Mouse (Mus musculus) intestine, embryonic 14.5 days (tissue): Measurements from ENCODE around the gene Unc5a. TPM values are rescaled to one million over a fixed set of nuclear protein-coding genes. Genes with fewer than 3 reads are reported as not detected.

Source experiments
- ATAC-seq: fragments of 200-750 bp; cut with Nextera tagmentation; replicated peaks from 2 replicates; pipeline ENCODE4 v1.8.0; 2017; ENCODE audit warnings: low read depth, moderate number of reproducible peaks, moderate TSS enrichment, moderate library complexity; ENCODE audit not compliant: low FRiP score, low TSS enrichment
- DNase-seq: peaks from one replicate; pipeline ENCODE4 v3.0.0-alpha.2; 2018; ENCODE audit warnings: low spot score
- H3K27ac ChIP-seq: fragments of 300-500 bp; sonication (generic); 2 replicates; pipeline ENCODE4 v1.5.1; 2014; ENCODE audit warnings: low read depth, mild to moderate bottlenecking, control low read depth
- H3K27me3 ChIP-seq: fragments of 300-500 bp; sonication (generic); replicated peaks from 2 replicates; pipeline ENCODE4 v1.6.1; 2014; ENCODE audit warnings: low read length, control low read depth; ENCODE audit not compliant: control insufficient read depth, insufficient read depth
- H3K36me3 ChIP-seq: fragments of 300-500 bp; sonication (generic); 2 replicates; pipeline ENCODE4 v1.6.1; 2014; ENCODE audit warnings: low read length, control low read depth; ENCODE audit not compliant: control insufficient read depth, insufficient read depth
- H3K4me1 ChIP-seq: fragments of 300-500 bp; sonication (generic); replicated peaks from 2 replicates; pipeline ENCODE4 v1.6.1; 2014; ENCODE audit warnings: low read length, control low read depth, mixed read lengths; ENCODE audit not compliant: control insufficient read depth, insufficient read depth
- H3K4me2 ChIP-seq: fragments of 300-500 bp; sonication (generic); 2 replicates; pipeline ENCODE4 v1.6.1; 2014; ENCODE audit warnings: low read length
- H3K4me3 ChIP-seq: fragments of 300-500 bp; sonication (generic); 2 replicates; pipeline ENCODE4 v1.5.1; 2014; ENCODE audit warnings: low read depth, low read length, control low read depth, mixed read lengths
- H3K9ac ChIP-seq: fragments of 300-500 bp; sonication (generic); 2 replicates; pipeline ENCODE4 v1.6.1; 2014; ENCODE audit warnings: mild to moderate bottlenecking, low read length
- H3K9me3 ChIP-seq: fragments of 300-500 bp; sonication (generic); 2 replicates; pipeline ENCODE4 v1.6.1; 2016; ENCODE audit warnings: low read length, control low read depth; ENCODE audit not compliant: control insufficient read depth
- WGBS: fragments of 180-500 bp; shearing (Covaris S2); extraction: QIAGEN DNeasy Blood & Tissue Kit; methylation state at CpG from one replicate; pipeline ENCODE4 v1.1.7; 2014; 5-methylcytosine and 5-hydroxymethylcytosine counted together
- polyA plus RNA-seq: library from polyadenylated mRNA; unstranded; fragments of >200 nt; fragmentation: Nextera tagmentation; extraction: Ambion mirVana; gene quantifications from 2 replicates; pipeline ENCODE4 v1.2.1, GENCODE M21; 2014

The Unc5a gene
- polyA plus RNA-seq, 1 experiment from 2014 or later: 3.6 TPM

- Histone ChIP-seq H3K27me3 (no peaks in the 10 kb centered on the region), H3K9me3 (no peaks in the 10 kb centered on the region), H3K4me2 (no peak overlapping the region), H3K36me3 (no peaks in the 10 kb centered on the region), H3K4me1 (no peaks in the 10 kb centered on the region), H3K4me3 (no peak overlapping the region), H3K27ac (no peak overlapping the region), H3K9ac (no peak overlapping the region)
- DNase-seq (no peak), ATAC-seq (no peak)
- WGBS: 74% methylated on average over 12 of the region's 12 CpGs
These were observed 31.7 kb downstream of the Unc5a start for GRCm38 (mm10) chr13:54980957-54981356.

- no peak overlapping the region for H3K4me3 ChIP-seq
- WGBS: 73% methylated on average over 8 of the region's 8 CpGs
- no peaks in the 10 kb centered on the region for H3K9me3 ChIP-seq
- no peaks in the 10 kb centered on the region for H3K36me3 ChIP-seq
- H3K27me3 ChIP-seq: no peaks in the 10 kb centered on the region
- no peaks in the 10 kb centered on the region for H3K4me1 ChIP-seq
- no peak for ATAC-seq
- no peak overlapping the region for H3K9ac ChIP-seq
- H3K27ac ChIP-seq: no peak overlapping the region
- H3K4me2 ChIP-seq: no peak overlapping the region
- DNase-seq: no peak
These were observed 33.8 kb downstream of the Unc5a start for GRCm38 (mm10) chr13:54983001-54983400.

- no peak for DNase-seq
- 70% methylated on average over 2 of the region's 2 CpGs for WGBS
- ATAC-seq: no peak
- Histone ChIP-seq H3K9ac (no peak overlapping the region), H3K4me3 (no peak overlapping the region), H3K4me2 (no peak overlapping the region), H3K27me3 (no peaks in the 10 kb centered on the region), H3K4me1 (no peaks in the 10 kb centered on the region), H3K36me3 (no peaks in the 10 kb centered on the region), H3K27ac (no peak overlapping the region), H3K9me3 (no peaks in the 10 kb centered on the region)
These were observed 34.4 kb downstream of the Unc5a start for GRCm38 (mm10) chr13:54983614-54984013.

GRCm38 (mm10) chr13:54987405-54987804, 38.2 kb downstream of the Unc5a start:
- Histone ChIP-seq H3K4me2 (no peak overlapping the region), H3K4me1 (no peaks in the 10 kb centered on the region), H3K9me3 (no peaks in the 10 kb centered on the region), H3K27ac (no peak overlapping the region), H3K36me3 (no peaks in the 10 kb centered on the region), H3K27me3 (no peaks in the 10 kb centered on the region), H3K4me3 (no peak overlapping the region), H3K9ac (no peak overlapping the region)
- DNase-seq: no peak
- WGBS: 79% methylated on average over 9 of the region's 9 CpGs
- no peak for ATAC-seq

GRCm38 (mm10) chr13:54988181-54988760, 39.1 kb downstream of the Unc5a start:
- H3K4me2 ChIP-seq: no peak overlapping the region
- no peaks in the 10 kb centered on the region for H3K4me1 ChIP-seq
- H3K9ac ChIP-seq: no peak overlapping the region
- no peak for DNase-seq
- 48% methylated on average over 7 of the region's 7 CpGs for WGBS
- H3K4me3 ChIP-seq: no peak overlapping the region
- ATAC-seq: no peak
- H3K27me3 ChIP-seq: no peaks in the 10 kb centered on the region
- H3K27ac ChIP-seq: no peak overlapping the region
- no peaks in the 10 kb centered on the region for H3K36me3 ChIP-seq
- H3K9me3 ChIP-seq: no peaks in the 10 kb centered on the region

- Histone ChIP-seq H3K36me3 (no peaks in the 10 kb centered on the region), H3K4me3 (no peak overlapping the region), H3K27ac (no peak overlapping the region), H3K4me2 (no peak overlapping the region), H3K9me3 (no peaks in the 10 kb centered on the region), H3K27me3 (no peaks in the 10 kb centered on the region), H3K4me1 (no peaks in the 10 kb centered on the region), H3K9ac (no peak overlapping the region)
- no peak for ATAC-seq
- WGBS: 78% methylated on average over 7 of the region's 7 CpGs
- DNase-seq: no peak
These were observed 43.0 kb downstream of the Unc5a start for GRCm38 (mm10) chr13:54992215-54992614.

- DNase-seq (no peak), ATAC-seq (no peak)
- Histone ChIP-seq H3K9ac (no peak overlapping the region), H3K27me3 (no peaks in the 10 kb centered on the region), H3K9me3 (no peaks in the 10 kb centered on the region), H3K36me3 (no peaks in the 10 kb centered on the region), H3K27ac (no peak overlapping the region), H3K4me1 (no peaks in the 10 kb centered on the region), H3K4me2 (no peak overlapping the region), H3K4me3 (no peak overlapping the region)
- 23% methylated on average over 4 of the region's 4 CpGs for WGBS
These were observed 45.4 kb downstream of the Unc5a start for GRCm38 (mm10) chr13:54994576-54994975.

- DNase-seq (no peak), ATAC-seq (no peak)
- Histone ChIP-seq H3K27me3 (no peaks in the 10 kb centered on the region), H3K27ac (no peak overlapping the region), H3K4me3 (no peak overlapping the region), H3K4me2 (no peak overlapping the region), H3K36me3 (no peaks in the 10 kb centered on the region), H3K4me1 (no peaks in the 10 kb centered on the region), H3K9me3 (no peaks in the 10 kb centered on the region), H3K9ac (no peak overlapping the region)
- 52% methylated on average over 6 of the region's 6 CpGs for WGBS
These were observed 46.0 kb downstream of the Unc5a start for GRCm38 (mm10) chr13:54995161-54995560.

- H3K4me2 ChIP-seq: no peak overlapping the region
- 81% methylated on average over 8 of the region's 8 CpGs for WGBS
- ATAC-seq: no peak
- no peaks in the 10 kb centered on the region for H3K36me3 ChIP-seq
- no peaks in the 10 kb centered on the region for H3K27me3 ChIP-seq
- no peaks in the 10 kb centered on the region for H3K4me1 ChIP-seq
- no peak for DNase-seq
- no peak overlapping the region for H3K4me3 ChIP-seq
- no peak overlapping the region for H3K27ac ChIP-seq
- H3K9me3 ChIP-seq: no peaks in the 10 kb centered on the region
- no peak overlapping the region for H3K9ac ChIP-seq
These were observed 48.4 kb downstream of the Unc5a start for GRCm38 (mm10) chr13:54997568-54997967.
